Mouse (Mus musculus): ENCODE results near the gene H2-DMb1. TPM values are rescaled to one million over a fixed set of nuclear protein-coding genes. Genes with fewer than 3 reads are reported as not detected.

H2-DMb1 gene
- polyA plus RNA-seq, 1 experiment from 2014 or later, result 4.0 TPM

DNA sequence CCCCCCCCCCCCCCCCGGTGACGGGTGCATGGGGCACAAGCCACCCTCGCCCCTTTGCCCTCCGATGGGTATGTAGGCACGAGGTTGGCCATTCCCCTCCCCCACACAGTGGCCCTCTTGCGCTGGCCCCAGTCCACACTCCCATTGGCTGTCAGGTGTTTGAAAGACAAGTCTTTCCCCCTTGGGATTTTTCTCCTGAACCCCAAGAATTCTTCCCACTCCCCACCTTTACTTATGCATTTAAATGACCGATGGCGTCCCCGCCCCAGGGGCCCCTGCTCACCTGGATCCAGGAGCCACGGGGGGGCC, 31.0 kb upstream of the H2-DMb1 start:
- no peak for ATAC-seq (replicated peaks; ENCODE audit: extremely low read depth, insufficient read depth, low FRiP score)
- Histone ChIP-seq H3K4me2 (ENCODE audit: low read depth, low read length) (peak overlapping the region; percentile 83), H3K36me3 (ENCODE audit: control insufficient read depth, insufficient read depth) (peaks cover 5% of the 10 kb centered on the region; the same call in 1 of the 2 replicates), H3K4me3 (ENCODE audit: low read length) (peak overlapping the region; percentile 89), H3K27ac (ENCODE audit: low read length) (peak overlapping the region; percentile 100), H3K4me1 (ENCODE audit: control insufficient read depth, insufficient read depth, low read length) (peaks cover 19% of the 10 kb centered on the region), H3K27me3 (ENCODE audit: control insufficient read depth, insufficient read depth, low read length) (no peaks in the 10 kb centered on the region), H3K9ac (ENCODE audit: low read length) (peak overlapping the region; percentile 100), H3K9me3 (replicated peaks; ENCODE audit: control insufficient read depth, low read length) (no peaks in the 10 kb centered on the region)
- WGBS, result 0% methylated on average over 7 of the region's 10 CpGs

DNA sequence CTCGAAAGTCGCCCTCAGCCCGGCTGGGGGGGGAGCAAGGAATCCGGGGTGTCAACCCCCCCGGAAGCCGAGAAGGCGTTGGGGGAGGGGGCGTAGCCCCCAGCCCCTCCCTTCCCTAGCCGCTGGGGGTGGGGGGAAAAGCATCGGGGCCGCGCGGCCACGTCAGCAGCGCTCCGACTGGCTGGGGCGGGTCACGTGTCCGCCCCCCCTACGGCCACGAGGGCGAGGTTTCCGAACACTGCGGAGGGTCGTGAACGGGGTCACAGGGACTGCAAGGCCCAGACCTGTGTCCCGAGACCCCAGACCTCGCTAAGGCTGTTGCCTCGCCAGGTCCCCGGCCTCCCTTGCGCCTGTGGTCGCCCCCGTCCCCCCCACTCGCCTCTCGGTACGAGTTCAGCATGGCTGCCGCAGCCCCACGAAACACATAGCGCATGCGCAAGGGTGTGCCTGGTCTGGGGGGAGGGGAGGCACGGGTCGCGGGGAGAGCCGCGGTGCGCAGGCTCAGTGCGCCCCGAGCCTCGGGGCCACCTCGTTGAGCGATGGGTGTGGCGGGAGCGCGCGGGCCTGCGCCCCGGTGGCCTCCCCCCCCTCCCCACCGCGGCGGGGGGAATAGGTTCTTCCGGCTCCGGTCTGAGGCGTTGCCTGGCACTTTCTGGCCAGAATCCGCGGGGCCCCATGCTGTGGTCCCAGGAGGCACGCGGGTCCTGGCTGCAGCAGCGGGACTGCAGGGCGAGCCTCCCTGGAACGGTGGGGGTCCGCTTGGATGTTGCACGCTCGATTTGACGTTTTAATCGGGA, 30.5 kb upstream of the H2-DMb1 start, which contains the start of gene Brd2:
TSS of gene Brd2 (minus strand) at position 447 of the 797 bp plus-strand sequence.
- peak within 1 kb of the TSS; percentile 100 for H3K27ac ChIP-seq (ENCODE audit: low read length)
- no peaks in the 10 kb centered on the region for H3K27me3 ChIP-seq (ENCODE audit: control insufficient read depth, insufficient read depth, low read length)
- H3K4me2 ChIP-seq (ENCODE audit: low read depth, low read length), result peak within 1 kb of the TSS; percentile 83
- H3K4me3 ChIP-seq (ENCODE audit: low read length), result peak within 1 kb of the TSS; percentile 89
- H3K9me3 ChIP-seq (replicated peaks; ENCODE audit: control insufficient read depth, low read length), result no peaks in the 10 kb centered on the region
- ATAC-seq (replicated peaks; ENCODE audit: extremely low read depth, insufficient read depth, low FRiP score), result peak; percentile 56
- peaks cover 18% of the 10 kb centered on the region for H3K4me1 ChIP-seq (ENCODE audit: control insufficient read depth, insufficient read depth, low read length)
- peaks cover 5% of the 10 kb centered on the region; the same call in 1 of the 2 replicates for H3K36me3 ChIP-seq (ENCODE audit: control insufficient read depth, insufficient read depth)
- WGBS, result under 1% methylated on average over 61 of the region's 75 CpGs
- H3K9ac ChIP-seq (ENCODE audit: low read length), result peak within 1 kb of the TSS; percentile 100

DNA sequence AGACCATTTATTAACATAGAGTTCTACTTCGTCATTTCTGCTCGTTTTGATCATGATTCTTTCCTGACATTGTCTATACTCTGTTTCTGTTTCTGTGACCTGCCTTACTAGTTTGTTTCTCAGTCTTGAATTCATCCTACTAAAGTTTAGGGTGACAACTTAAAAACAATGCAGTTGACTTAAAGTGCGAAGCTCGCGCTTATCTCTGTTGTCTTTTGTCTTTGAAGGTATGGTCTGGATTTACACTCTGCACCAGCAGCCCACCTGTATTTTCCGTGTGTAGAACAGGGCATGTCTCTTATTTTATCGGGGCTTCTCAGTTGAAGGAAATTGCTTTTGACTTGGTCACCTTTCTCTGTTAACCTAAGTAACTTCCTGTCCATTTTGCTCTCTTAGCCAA, 29.8 kb upstream of the H2-DMb1 start:
- H3K9me3 ChIP-seq (replicated peaks; ENCODE audit: control insufficient read depth, low read length), result no peaks in the 10 kb centered on the region
- under 1% methylated on average over 7 of the region's 7 CpGs for WGBS
- peaks cover 18% of the 10 kb centered on the region for H3K4me1 ChIP-seq (ENCODE audit: control insufficient read depth, insufficient read depth, low read length)
- no peak for ATAC-seq (replicated peaks; ENCODE audit: extremely low read depth, insufficient read depth, low FRiP score)
- H3K36me3 ChIP-seq (ENCODE audit: control insufficient read depth, insufficient read depth), result peaks cover 5% of the 10 kb centered on the region; the same call in 1 of the 2 replicates
- H3K9ac ChIP-seq (ENCODE audit: low read length), result peak overlapping the region; percentile 100
- H3K27ac ChIP-seq (ENCODE audit: low read length), result peak overlapping the region; percentile 100
- H3K27me3 ChIP-seq (ENCODE audit: control insufficient read depth, insufficient read depth, low read length), result no peaks in the 10 kb centered on the region
- H3K4me3 ChIP-seq (ENCODE audit: low read length), result peak overlapping the region; percentile 89
- H3K4me2 ChIP-seq (ENCODE audit: low read depth, low read length), result peak overlapping the region; percentile 83

DNA sequence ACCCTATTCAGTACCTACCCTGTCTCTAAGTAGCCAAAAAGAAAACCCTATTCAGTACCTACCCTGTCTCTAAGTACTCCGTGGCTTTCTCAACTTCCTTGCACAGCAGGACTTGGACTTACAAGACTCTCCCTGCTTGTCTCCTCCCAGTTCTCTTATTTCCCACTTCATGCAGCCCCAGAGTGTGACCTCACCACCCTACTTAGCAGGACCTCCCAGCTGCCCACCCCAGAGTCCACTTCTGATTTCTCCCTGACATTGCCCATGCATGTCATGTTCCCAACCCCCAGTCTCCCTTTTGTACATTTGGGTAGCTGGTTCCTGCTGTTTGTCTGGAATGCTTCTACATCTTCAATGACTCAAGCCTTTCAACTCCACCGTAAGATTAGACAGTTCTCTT, 29.4 kb upstream of the H2-DMb1 start:
- 2% methylated on average over 2 of the region's 2 CpGs for WGBS
- peaks cover 4% of the 10 kb centered on the region; the same call in 1 of the 2 replicates for H3K36me3 ChIP-seq (ENCODE audit: control insufficient read depth, insufficient read depth)
- H3K9me3 ChIP-seq (replicated peaks; ENCODE audit: control insufficient read depth, low read length), result no peaks in the 10 kb centered on the region
- H3K27ac ChIP-seq (ENCODE audit: low read length), result peak overlapping the region; percentile 100
- H3K27me3 ChIP-seq (ENCODE audit: control insufficient read depth, insufficient read depth, low read length), result no peaks in the 10 kb centered on the region
- peak overlapping the region; percentile 89 for H3K4me3 ChIP-seq (ENCODE audit: low read length)
- H3K9ac ChIP-seq (ENCODE audit: low read length), result peak overlapping the region; percentile 100
- H3K4me2 ChIP-seq (ENCODE audit: low read depth, low read length), result peak overlapping the region; percentile 83
- peaks cover 19% of the 10 kb centered on the region for H3K4me1 ChIP-seq (ENCODE audit: control insufficient read depth, insufficient read depth, low read length)
- no peak for ATAC-seq (replicated peaks; ENCODE audit: extremely low read depth, insufficient read depth, low FRiP score)

DNA sequence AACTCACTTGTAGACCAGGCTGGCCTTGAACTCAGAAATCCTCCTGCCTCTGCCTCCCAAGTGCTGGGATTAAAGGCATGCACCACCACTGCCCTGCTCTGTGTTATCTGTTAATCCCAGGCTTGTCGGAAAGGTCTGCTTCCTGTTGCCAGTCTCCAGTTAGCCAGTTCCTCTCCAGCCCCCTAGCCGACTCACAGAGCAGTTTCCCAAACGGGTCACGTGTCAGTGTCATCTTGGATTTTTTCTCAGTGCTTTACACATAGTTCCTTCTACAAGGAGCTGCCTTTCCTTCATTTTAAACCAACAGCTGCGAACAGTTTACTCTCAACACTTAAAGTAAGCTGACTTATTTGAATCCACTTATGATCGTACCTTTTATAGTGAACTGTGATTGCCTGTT, 28.2 kb upstream of the H2-DMb1 start:
- no peaks in the 10 kb centered on the region for H3K36me3 ChIP-seq (ENCODE audit: control insufficient read depth, insufficient read depth)
- no peak overlapping the region for H3K4me3 ChIP-seq (ENCODE audit: low read length)
- no peak overlapping the region for H3K27ac ChIP-seq (ENCODE audit: low read length)
- H3K27me3 ChIP-seq (ENCODE audit: control insufficient read depth, insufficient read depth, low read length), result no peaks in the 10 kb centered on the region
- no peak for ATAC-seq (replicated peaks; ENCODE audit: extremely low read depth, insufficient read depth, low FRiP score)
- no peak overlapping the region for H3K9ac ChIP-seq (ENCODE audit: low read length)
- H3K9me3 ChIP-seq (replicated peaks; ENCODE audit: control insufficient read depth, low read length), result no peaks in the 10 kb centered on the region
- no peak overlapping the region for H3K4me2 ChIP-seq (ENCODE audit: low read depth, low read length)
- peaks cover 25% of the 10 kb centered on the region for H3K4me1 ChIP-seq (ENCODE audit: control insufficient read depth, insufficient read depth, low read length)
- 65% methylated on average over 6 of the region's 6 CpGs for WGBS

DNA sequence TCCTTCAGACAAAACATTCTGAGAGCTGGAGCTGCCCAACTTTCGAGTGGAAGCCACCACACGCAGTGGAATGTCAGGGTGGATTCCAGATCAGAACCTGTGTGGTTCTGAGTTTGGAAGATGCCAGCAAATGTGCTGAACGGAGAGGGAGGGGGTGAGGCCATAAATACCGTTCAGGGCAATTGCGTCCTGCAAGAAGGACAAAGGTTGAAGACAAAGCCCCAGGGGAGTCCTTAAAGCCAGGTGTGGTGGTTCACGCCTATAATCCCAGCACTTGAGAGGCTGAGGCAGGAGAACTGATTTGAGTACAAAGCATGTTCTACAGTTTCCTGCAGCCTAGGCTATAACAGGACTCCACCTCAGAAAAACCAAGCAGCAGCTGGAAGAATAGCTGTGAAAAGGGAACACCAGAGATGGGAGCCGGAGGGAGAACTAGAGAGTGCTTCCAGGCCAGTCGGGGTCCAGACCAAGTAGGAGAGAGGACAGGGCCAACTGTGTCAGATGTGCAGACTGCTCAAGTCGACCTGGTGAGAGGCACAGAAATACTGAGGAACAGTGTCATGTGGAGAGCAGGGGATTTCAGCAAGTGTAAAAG, 25.9 kb upstream of the H2-DMb1 start:
- H3K4me1 ChIP-seq (ENCODE audit: control insufficient read depth, insufficient read depth, low read length), result peaks cover 25% of the 10 kb centered on the region
- H3K4me2 ChIP-seq (ENCODE audit: low read depth, low read length), result no peak overlapping the region
- no peaks in the 10 kb centered on the region for H3K36me3 ChIP-seq (ENCODE audit: control insufficient read depth, insufficient read depth)
- no peaks in the 10 kb centered on the region for H3K9me3 ChIP-seq (replicated peaks; ENCODE audit: control insufficient read depth, low read length)
- no peak overlapping the region for H3K27ac ChIP-seq (ENCODE audit: low read length)
- no peak for ATAC-seq (replicated peaks; ENCODE audit: extremely low read depth, insufficient read depth, low FRiP score)
- H3K4me3 ChIP-seq (ENCODE audit: low read length), result no peak overlapping the region
- 63% methylated on average over 9 of the region's 9 CpGs for WGBS
- no peaks in the 10 kb centered on the region for H3K27me3 ChIP-seq (ENCODE audit: control insufficient read depth, insufficient read depth, low read length)
- H3K9ac ChIP-seq (ENCODE audit: low read length), result no peak overlapping the region

DNA sequence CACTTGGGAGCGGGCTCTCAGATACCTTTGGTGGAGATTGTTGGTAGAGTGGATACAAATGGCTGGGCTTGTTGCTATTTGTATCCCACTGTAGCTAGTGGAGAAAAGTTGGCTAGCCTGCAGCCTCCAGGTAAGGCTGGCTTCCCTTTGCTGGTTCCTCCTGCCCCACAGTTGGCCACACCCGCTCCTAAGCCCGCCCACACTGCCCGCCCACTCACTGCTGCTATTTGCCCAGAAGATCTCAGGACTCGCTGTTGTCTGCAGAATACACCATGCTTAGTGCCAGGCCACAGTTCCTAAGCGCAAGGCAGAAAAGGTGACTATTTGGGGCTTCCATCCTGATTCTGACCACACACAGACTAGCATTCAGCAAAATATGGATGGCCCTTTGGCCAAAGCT, 25.4 kb upstream of the H2-DMb1 start:
- 34% methylated on average over 6 of the region's 6 CpGs for WGBS
- Histone ChIP-seq H3K9ac (ENCODE audit: low read length) (no peak overlapping the region), H3K9me3 (replicated peaks; ENCODE audit: control insufficient read depth, low read length) (no peaks in the 10 kb centered on the region), H3K4me1 (ENCODE audit: control insufficient read depth, insufficient read depth, low read length) (peaks cover 25% of the 10 kb centered on the region), H3K36me3 (ENCODE audit: control insufficient read depth, insufficient read depth) (no peaks in the 10 kb centered on the region), H3K4me2 (ENCODE audit: low read depth, low read length) (no peak overlapping the region), H3K4me3 (ENCODE audit: low read length) (no peak overlapping the region), H3K27me3 (ENCODE audit: control insufficient read depth, insufficient read depth, low read length) (no peaks in the 10 kb centered on the region), H3K27ac (ENCODE audit: low read length) (no peak overlapping the region)
- ATAC-seq (replicated peaks; ENCODE audit: extremely low read depth, insufficient read depth, low FRiP score), result no peak

DNA sequence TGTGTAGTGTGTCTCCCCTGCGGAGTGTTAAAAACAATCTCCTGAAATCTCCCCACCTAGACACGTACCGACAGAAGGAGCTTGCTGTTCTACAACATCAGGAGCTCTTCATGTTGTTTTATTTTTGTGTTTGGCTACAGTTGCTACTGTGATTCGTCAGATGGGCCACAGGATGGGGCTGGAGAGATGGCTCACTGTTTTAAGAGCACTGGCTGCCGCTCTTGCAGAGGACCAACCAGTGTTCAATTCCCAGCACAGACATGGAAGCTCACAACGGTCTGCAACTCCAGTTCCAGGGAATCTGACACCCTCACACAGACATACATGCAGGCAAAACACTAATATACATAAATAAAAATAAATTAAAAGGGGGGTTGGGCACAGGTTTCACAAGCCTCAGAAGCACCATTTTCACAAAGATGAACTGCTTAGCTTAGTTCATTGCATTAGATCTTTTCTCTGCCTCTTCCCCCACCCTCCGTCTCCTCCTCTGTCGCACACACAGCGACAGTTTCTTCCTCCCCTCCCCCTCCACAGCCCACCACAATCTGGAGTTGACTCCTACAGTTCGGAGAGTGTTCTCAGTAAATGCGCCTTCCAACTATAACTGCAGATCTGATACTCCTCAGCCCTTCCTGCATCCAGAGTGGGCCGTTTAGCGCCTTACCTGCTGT, 24.5 kb upstream of the H2-DMb1 start:
- 26% methylated on average over 13 of the region's 13 CpGs for WGBS
- Histone ChIP-seq H3K4me3 (ENCODE audit: low read length) (peak overlapping the region; percentile 17; the same call in 1 of the 2 replicates), H3K4me1 (ENCODE audit: control insufficient read depth, insufficient read depth, low read length) (peaks cover 24% of the 10 kb centered on the region), H3K27ac (ENCODE audit: low read length) (peak overlapping the region; percentile 49; the same call in 1 of the 2 replicates), H3K27me3 (ENCODE audit: control insufficient read depth, insufficient read depth, low read length) (no peaks in the 10 kb centered on the region), H3K9ac (ENCODE audit: low read length) (peak overlapping the region; percentile 8; the same call in 1 of the 2 replicates), H3K4me2 (ENCODE audit: low read depth, low read length) (peak overlapping the region; percentile 39), H3K36me3 (ENCODE audit: control insufficient read depth, insufficient read depth) (no peaks in the 10 kb centered on the region), H3K9me3 (replicated peaks; ENCODE audit: control insufficient read depth, low read length) (no peaks in the 10 kb centered on the region)
- no peak for ATAC-seq (replicated peaks; ENCODE audit: extremely low read depth, insufficient read depth, low FRiP score)

All from heart, embryonic 16.5 days (tissue).